In genomic region chr5:143469628-143470027, GRCm38 (mm10) we compare ENCODE assay signal across 29 mouse cellular contexts. TPM values are rescaled to one million over a fixed set of nuclear protein-coding genes. Genes with fewer than 3 reads are reported as not detected.
DNase-seq lines count a peak whose midpoint lies in the region; ATAC-seq and TF ChIP-seq lines count a peak whose summit lies in the region.
"Had no signal": no experiment of that assay in that cellular context is flagged by ENCODE, and none has a peak within 500 bp of the region (broad histone marks: within the 10 kb centered on the region; RNA-seq: fewer than 3 reads in every experiment).

No protein-coding gene starts in this region.

- no peak overlapping the region for H3K4me3 ChIP-seq in heart, adult 2 months
- no peak overlapping the region for H3K4me3 ChIP-seq in liver, postnatal 0 days (ENCODE audit: low read depth, low read length)
- no peak overlapping the region for H3K4me3 ChIP-seq in brown adipose tissue, adult 24 weeks (ENCODE audit: insufficient read depth, low read depth, low read length)
- H3K4me3 ChIP-seq in stomach, postnatal 0 days (ENCODE audit: low read depth, low read length) = no peak overlapping the region
- H3K4me3 ChIP-seq: heart, embryonic 12.5 days; hindbrain, embryonic 15.5 days; kidney, embryonic 15.5 days; layer of hippocampus, adult 2 months; left cerebral cortex, adult 2 months; limb, embryonic 12.5 days; liver, embryonic 13.5 days; midbrain, embryonic 12.5 days; myocyte; neural tube, embryonic 13.5 days had no signal

- H3K9ac ChIP-seq in heart, adult 2 months (ENCODE audit: low read depth, low read length) = no peak overlapping the region
- no peak overlapping the region for H3K9ac ChIP-seq in liver, postnatal 0 days (replicated peaks)
- no peak overlapping the region for H3K9ac ChIP-seq in stomach, postnatal 0 days (ENCODE audit: low read length)
- H3K9ac ChIP-seq: heart, embryonic 12.5 days; hindbrain, embryonic 15.5 days; kidney, embryonic 15.5 days; limb, embryonic 12.5 days; liver, embryonic 13.5 days; lung, embryonic 14.5 days; midbrain, embryonic 12.5 days; neural tube, embryonic 13.5 days had no signal

- H3K4me1 ChIP-seq in heart, adult 2 months (ENCODE audit: control insufficient read depth, insufficient read depth, low read length) = peaks cover 4% of the 10 kb centered on the region
- H3K4me1 ChIP-seq in liver, postnatal 0 days (ENCODE audit: insufficient read depth) = peaks cover 18% of the 10 kb centered on the region
- peaks cover 3% of the 10 kb centered on the region; the same call in 1 of the 2 replicates for H3K4me1 ChIP-seq in brown adipose tissue, adult 24 weeks (ENCODE audit: control insufficient read depth, insufficient read depth, insufficient read length, low read length)
- H3K4me1 ChIP-seq in stomach, postnatal 0 days (replicated peaks; ENCODE audit: control insufficient read depth, insufficient read depth) = no peaks in the 10 kb centered on the region

- no peak overlapping the region for H3K27ac ChIP-seq in heart, adult 2 months
- H3K27ac ChIP-seq in liver, postnatal 0 days (ENCODE audit: low read depth) = no peak overlapping the region
- 0 out of 2 replicates have a peak overlapping the region, but pooled peaks have one; percentile 14 for H3K27ac ChIP-seq in brown adipose tissue, adult 24 weeks (replicated peaks; ENCODE audit: low read depth, low read length)
- H3K27ac ChIP-seq in stomach, postnatal 0 days (replicated peaks) = no peak overlapping the region
- H3K27ac ChIP-seq: midbrain, embryonic 12.5 days had no signal

- TF ChIP-seq POLR2A in heart, adult 2 months (IDR thresholded peaks at IDR 0.05; ENCODE audit: insufficient read depth, low read depth, low read length) = no peak

- intact Hi-C loops in heart, adult 2 months (cut with DNase I) = no loop called here

- no peaks in the 10 kb centered on the region for H3K36me3 ChIP-seq in heart, adult 2 months (ENCODE audit: control insufficient read depth, insufficient read depth, low read length)
- H3K36me3 ChIP-seq in liver, postnatal 0 days (replicated peaks; ENCODE audit: insufficient read depth, low read length) = peaks cover 27% of the 10 kb centered on the region
- H3K36me3 ChIP-seq in stomach, postnatal 0 days (ENCODE audit: control insufficient read depth, insufficient read depth, low read length) = 0 out of 2 replicates have a peak, but pooled peaks cover 2% of the 10 kb centered on the region

- H3K9me3 ChIP-seq in liver, postnatal 0 days (ENCODE audit: low read length) = no peaks in the 10 kb centered on the region
- no peaks in the 10 kb centered on the region for H3K9me3 ChIP-seq in stomach, postnatal 0 days (ENCODE audit: control insufficient read depth, low read length)
- H3K9me3 ChIP-seq: heart, embryonic 12.5 days; hindbrain, embryonic 15.5 days; kidney, embryonic 15.5 days; limb, embryonic 12.5 days; liver, embryonic 13.5 days; midbrain, embryonic 12.5 days; neural tube, embryonic 13.5 days had no signal

- WGBS in heart, adult 2 months = 89% methylated on average over 8 of the region's 8 CpGs
- WGBS in liver, postnatal 0 days (ENCODE audit: insufficient replicate concordance) = 83% methylated on average over 8 of the region's 8 CpGs
- 94% methylated on average over 8 of the region's 8 CpGs for WGBS in stomach, postnatal 0 days

- peak; percentile 83 for DNase-seq in heart, adult 11 months
- no peak for DNase-seq in heart, adult 2 months
- peak; percentile 5 for DNase-seq in liver, postnatal 0 days
- DNase-seq in liver = no peak
- DNase-seq in stomach, postnatal 0 days (ENCODE audit: low spot score) = peak; percentile 7
- no peak for DNase-seq in right cerebral cortex, adult 18-20 months
- DNase-seq: adrenal gland, postnatal 14 days; cerebellum, adult 18-20 months; cerebellum, postnatal 25 days; gastrocnemius, postnatal 36 days; kidney, adult 18-20 months; kidney, postnatal 25 days; liver, embryonic 13.5 days; lung, embryonic 14.5 days; lung, postnatal 14 days; right cerebral cortex, postnatal 14 days; thymus, postnatal 4 days had no signal

- TF ChIP-seq EP300 in heart, adult 2 months (IDR thresholded peaks at IDR 0.05; ENCODE audit: insufficient read depth, low read depth, low read length) = no peak
- no peak for TF ChIP-seq EP300 in liver, postnatal 0 days (IDR thresholded peaks at IDR 0.05; ENCODE audit: low read depth)
- no peak for TF ChIP-seq EP300 in stomach, postnatal 0 days (optimal IDR thresholded peaks at IDR 0.05)

- H3K27me3 ChIP-seq in heart, adult 2 months (ENCODE audit: control insufficient read depth, insufficient read depth, low read length) = no peaks in the 10 kb centered on the region
- H3K27me3 ChIP-seq in liver, postnatal 0 days (ENCODE audit: insufficient read depth, low read length) = no peaks in the 10 kb centered on the region
- no peaks in the 10 kb centered on the region for H3K27me3 ChIP-seq in stomach, postnatal 0 days (ENCODE audit: control insufficient read depth, insufficient read depth, low read length)
- H3K27me3 ChIP-seq: heart, embryonic 12.5 days; hindbrain, embryonic 15.5 days; kidney, embryonic 15.5 days; limb, embryonic 12.5 days; liver, embryonic 13.5 days; midbrain, embryonic 12.5 days; neural tube, embryonic 13.5 days had no signal

- no peak for ATAC-seq in liver, postnatal 0 days
- no peak for ATAC-seq in stomach, postnatal 0 days (ENCODE audit: low FRiP score, low TSS enrichment)
- ATAC-seq: CD4-positive, CD25-positive, alpha-beta regulatory T cell, adult 4 months; forebrain, embryonic 14.5 days had no signal

- no peak for TF ChIP-seq CTCF in heart, adult 2 months (IDR thresholded peaks at IDR 0.05)
- TF ChIP-seq CTCF in liver, postnatal 0 days (IDR thresholded peaks at IDR 0.05; ENCODE audit: low read depth) = no peak
- no peak for TF ChIP-seq CTCF in stomach, postnatal 0 days (IDR thresholded peaks at IDR 0.05; ENCODE audit: low read depth)

- H3K4me2 ChIP-seq in liver, postnatal 0 days (ENCODE audit: low read depth, low read length) = no peak overlapping the region
- no peak overlapping the region for H3K4me2 ChIP-seq in stomach, postnatal 0 days (replicated peaks; ENCODE audit: low read depth)
- H3K4me2 ChIP-seq: heart, embryonic 12.5 days; hindbrain, embryonic 15.5 days; kidney, embryonic 15.5 days; limb, embryonic 12.5 days; liver, embryonic 13.5 days; lung, embryonic 14.5 days; midbrain, embryonic 12.5 days; neural tube, embryonic 13.5 days had no signal

- H3K79me2 ChIP-seq in heart, adult 2 months (replicated peaks; ENCODE audit: control insufficient read depth, insufficient read depth, low read length) = no peaks in the 10 kb centered on the region

RNA-seq across cellular contexts. Expression of gene Daglb, which starts 5.2 kb away (rescaled TPM):
- 1 to 10 TPM; 7.6 to 8.2 TPM for total RNA-seq in heart, adult 2 months (2021)
- 9.7 and 12.2 TPM in 2 replicates for polyA plus RNA-seq in heart, adult 2 months (2012; rRNA removed)
- 4.8 and 5.6 TPM in 2 replicates for polyA plus RNA-seq in liver, postnatal 0 days (2015; fragmentation: Nextera tagmentation; extraction: Ambion mirVana)
- polyA plus RNA-seq in brown adipose tissue, adult 24 weeks (2012; ENCODE audit: insufficient read depth, insufficient read length, missing spikeins) = 3.7 and 4.8 TPM in 2 replicates
- 5.5 and 5.9 TPM in 2 replicates for polyA plus RNA-seq in stomach, postnatal 0 days (2015; fragmentation: Nextera tagmentation; extraction: Ambion mirVana)

RNA-seq across cellular contexts. Expression of gene Rac1, which starts 58.2 kb away (rescaled TPM):
- total RNA-seq in heart, adult 2 months (2021) = 100 to 1,000 TPM; 219 to 231 TPM
- 204 and 351 TPM in 2 replicates for polyA plus RNA-seq in heart, adult 2 months (2012; rRNA removed)
- 162 and 173 TPM in 2 replicates for polyA plus RNA-seq in liver, postnatal 0 days (2015; fragmentation: Nextera tagmentation; extraction: Ambion mirVana)
- 165 and 188 TPM in 2 replicates for polyA plus RNA-seq in brown adipose tissue, adult 24 weeks (2012; ENCODE audit: insufficient read depth, insufficient read length, missing spikeins)
- 345 and 377 TPM in 2 replicates for polyA plus RNA-seq in stomach, postnatal 0 days (2015; fragmentation: Nextera tagmentation; extraction: Ambion mirVana)

Comparison
In these comparisons a context has a peak if more than half of its experiments do, and no peak if none do; other contexts are left out.
1. DNase-seq: peak in heart, adult 11 months (single experiment), liver, postnatal 0 days (single experiment) and stomach, postnatal 0 days (single experiment); none in heart, adult 2 months (0 of 2), liver (single experiment) and right cerebral cortex, adult 18-20 months (single experiment).